Mouse (Mus musculus): ENCODE results near the gene Smarce1. TPM values are rescaled to one million over a fixed set of nuclear protein-coding genes. Genes with fewer than 3 reads are reported as not detected.

The Smarce1 gene
- polyA plus RNA-seq, 1 experiment from 2014 or later: 96.0 TPM

DNA sequence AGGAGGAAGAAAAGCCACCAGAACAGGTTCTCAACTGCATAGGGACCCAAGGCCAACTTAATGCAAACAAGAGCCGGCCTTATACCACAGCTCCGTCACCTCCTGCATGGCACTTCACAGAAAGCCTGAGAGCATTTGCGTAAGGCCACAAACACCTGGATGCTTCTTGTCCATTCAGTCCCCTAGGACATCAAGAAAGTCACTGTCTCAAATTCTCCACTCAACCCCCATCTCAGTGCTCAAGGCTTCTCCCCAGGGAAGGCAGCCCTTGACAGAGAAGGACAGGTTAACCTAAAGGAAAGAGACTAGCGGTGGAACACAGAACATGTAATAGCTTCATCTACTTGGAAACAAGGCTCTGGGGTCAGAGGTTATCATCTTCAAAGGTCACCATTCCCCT, 43.5 kb downstream of the Smarce1 start:
- Histone ChIP-seq H3K36me3 (no peaks in the 10 kb centered on the region), H3K27me3 (0 out of 2 replicates have a peak, but pooled peaks cover 3% of the 10 kb centered on the region), H3K4me1 (replicated peaks) (no peaks in the 10 kb centered on the region; the same call in 1 of the 2 replicates), H3K27ac (no peak overlapping the region), H3K9me3 (replicated peaks) (no peaks in the 10 kb centered on the region), H3K9ac (no peak overlapping the region), H3K4me2 (no peak overlapping the region), H3K4me3 (replicated peaks) (no peak overlapping the region)
- no peak for ATAC-seq (ENCODE audit: low read depth)
- DNase-seq: no peak
- WGBS (ENCODE audit: insufficient replicate concordance): 72% methylated on average over 4 of the region's 4 CpGs

DNA sequence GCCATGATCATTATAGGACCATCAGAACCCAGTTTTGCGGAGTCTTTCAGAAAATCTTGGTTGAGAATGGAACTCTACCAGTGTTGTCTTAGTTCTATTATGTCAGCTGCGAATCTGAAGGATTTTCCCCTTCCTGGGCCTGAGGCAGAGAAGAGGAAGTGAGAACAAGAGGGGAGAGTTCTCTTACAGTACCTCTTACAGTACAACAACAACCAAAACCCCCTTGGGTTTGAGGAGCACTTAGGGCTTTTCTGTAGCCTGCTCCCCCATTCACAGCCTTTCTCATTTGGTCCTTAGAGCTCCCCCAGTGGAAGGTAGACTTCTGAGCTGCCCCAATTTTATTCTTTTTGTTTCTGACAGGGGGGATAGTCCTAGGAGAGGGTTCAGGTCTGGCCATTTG, 44.0 kb downstream of the Smarce1 start:
- Histone ChIP-seq H3K4me1 (replicated peaks) (no peaks in the 10 kb centered on the region; the same call in 1 of the 2 replicates), H3K4me2 (no peak overlapping the region), H3K27me3 (0 out of 2 replicates have a peak, but pooled peaks cover 3% of the 10 kb centered on the region), H3K4me3 (replicated peaks) (no peak overlapping the region), H3K36me3 (no peaks in the 10 kb centered on the region), H3K27ac (no peak overlapping the region), H3K9ac (no peak overlapping the region), H3K9me3 (replicated peaks) (no peaks in the 10 kb centered on the region)
- WGBS (ENCODE audit: insufficient replicate concordance): 54% methylated on average over 2 of the region's 2 CpGs
- ATAC-seq (ENCODE audit: low read depth) (no peak), DNase-seq (no peak)

DNA sequence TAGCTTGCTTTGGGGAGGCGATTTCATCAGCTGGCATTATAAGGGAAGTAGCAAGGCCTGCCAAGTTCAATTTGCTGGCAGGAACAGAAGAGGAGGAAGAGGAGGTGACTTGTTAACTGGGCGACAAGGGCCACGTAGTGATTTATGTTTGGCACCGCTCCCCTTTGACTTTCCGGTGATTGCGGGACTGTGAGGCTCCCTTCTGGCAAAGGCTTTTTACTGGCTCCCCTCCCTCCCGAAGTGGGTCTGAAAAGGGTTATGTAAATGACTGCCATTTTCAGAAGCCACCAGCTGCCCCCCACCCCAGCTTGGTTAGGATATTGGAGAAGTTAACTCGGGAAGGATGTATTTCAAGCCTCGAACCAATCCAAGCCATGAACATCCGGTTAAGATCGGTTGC, 48.2 kb downstream of the Smarce1 start:
- no peak for DNase-seq
- no peak overlapping the region for H3K27ac ChIP-seq
- WGBS (ENCODE audit: insufficient replicate concordance): 47% methylated on average over 11 of the region's 11 CpGs

DNA sequence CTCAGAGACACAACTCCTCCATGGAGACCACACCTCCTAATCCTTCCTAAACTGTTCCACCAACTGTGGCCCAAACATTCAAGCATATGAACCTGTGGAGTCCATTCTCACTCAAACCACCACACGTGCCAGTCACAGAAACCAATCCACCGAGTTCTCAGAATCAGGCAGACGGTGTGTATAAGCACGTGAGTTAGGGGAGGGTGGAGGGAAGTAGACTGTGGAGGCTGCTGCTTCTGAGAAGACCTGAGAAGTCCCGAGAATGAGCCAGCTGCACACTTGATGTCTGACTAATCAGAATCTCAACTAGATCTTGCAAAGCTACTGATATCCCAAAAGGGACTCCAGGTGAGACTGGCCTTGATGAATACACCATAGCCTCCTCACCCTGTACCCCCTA, 50.7 kb downstream of the Smarce1 start:
- no peaks in the 10 kb centered on the region for H3K27me3 ChIP-seq
- H3K4me1 ChIP-seq (replicated peaks): peaks cover 5% of the 10 kb centered on the region; the same call in 1 of the 2 replicates
- no peaks in the 10 kb centered on the region for H3K9me3 ChIP-seq (replicated peaks)
- no peak overlapping the region for H3K9ac ChIP-seq
- WGBS (ENCODE audit: insufficient replicate concordance): 61% methylated on average over 5 of the region's 5 CpGs
- DNase-seq (no peak), ATAC-seq (ENCODE audit: low read depth) (no peak)
- H3K4me2 ChIP-seq: no peak overlapping the region
- H3K27ac ChIP-seq: no peak overlapping the region
- H3K36me3 ChIP-seq: no peaks in the 10 kb centered on the region
- H3K4me3 ChIP-seq (replicated peaks): no peak overlapping the region

More for the DNA sequence above, 48.2 kb downstream of the Smarce1 start:
- no peaks in the 10 kb centered on the region for H3K27me3 ChIP-seq
- no peaks in the 10 kb centered on the region for H3K36me3 ChIP-seq
- H3K4me2 ChIP-seq: no peak overlapping the region
- no peaks in the 10 kb centered on the region for H3K9me3 ChIP-seq (replicated peaks)
- peaks cover under 1% of the 10 kb centered on the region; the same call in 1 of the 2 replicates for H3K4me1 ChIP-seq (replicated peaks)
- no peak overlapping the region for H3K4me3 ChIP-seq (replicated peaks)
- no peak for ATAC-seq (ENCODE audit: low read depth)
- no peak overlapping the region for H3K9ac ChIP-seq

DNA sequence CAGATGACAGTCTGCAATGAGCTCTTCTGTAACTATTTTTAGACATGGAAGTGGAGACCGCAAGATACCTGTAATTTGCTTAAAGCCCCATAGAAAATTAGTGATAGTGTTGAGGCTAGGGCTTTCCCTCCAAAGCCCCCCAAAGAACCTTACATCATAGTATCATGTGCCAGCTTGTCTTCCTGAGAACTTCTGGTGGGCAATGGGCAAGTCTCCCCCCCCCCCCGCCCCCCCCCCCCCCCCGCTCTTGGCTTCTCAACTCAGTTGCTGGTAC, 53.0 kb downstream of the Smarce1 start:
- Histone ChIP-seq H3K27ac (no peak overlapping the region), H3K36me3 (no peaks in the 10 kb centered on the region), H3K4me3 (replicated peaks) (no peak overlapping the region), H3K9me3 (replicated peaks) (no peaks in the 10 kb centered on the region), H3K4me2 (no peak overlapping the region), H3K27me3 (no peaks in the 10 kb centered on the region), H3K4me1 (replicated peaks) (peaks cover 5% of the 10 kb centered on the region; the same call in 1 of the 2 replicates), H3K9ac (no peak overlapping the region)
- ATAC-seq (ENCODE audit: low read depth) (no peak), DNase-seq (no peak)
- WGBS (ENCODE audit: insufficient replicate concordance): 76% methylated on average over 1 of the region's 3 CpGs

DNA sequence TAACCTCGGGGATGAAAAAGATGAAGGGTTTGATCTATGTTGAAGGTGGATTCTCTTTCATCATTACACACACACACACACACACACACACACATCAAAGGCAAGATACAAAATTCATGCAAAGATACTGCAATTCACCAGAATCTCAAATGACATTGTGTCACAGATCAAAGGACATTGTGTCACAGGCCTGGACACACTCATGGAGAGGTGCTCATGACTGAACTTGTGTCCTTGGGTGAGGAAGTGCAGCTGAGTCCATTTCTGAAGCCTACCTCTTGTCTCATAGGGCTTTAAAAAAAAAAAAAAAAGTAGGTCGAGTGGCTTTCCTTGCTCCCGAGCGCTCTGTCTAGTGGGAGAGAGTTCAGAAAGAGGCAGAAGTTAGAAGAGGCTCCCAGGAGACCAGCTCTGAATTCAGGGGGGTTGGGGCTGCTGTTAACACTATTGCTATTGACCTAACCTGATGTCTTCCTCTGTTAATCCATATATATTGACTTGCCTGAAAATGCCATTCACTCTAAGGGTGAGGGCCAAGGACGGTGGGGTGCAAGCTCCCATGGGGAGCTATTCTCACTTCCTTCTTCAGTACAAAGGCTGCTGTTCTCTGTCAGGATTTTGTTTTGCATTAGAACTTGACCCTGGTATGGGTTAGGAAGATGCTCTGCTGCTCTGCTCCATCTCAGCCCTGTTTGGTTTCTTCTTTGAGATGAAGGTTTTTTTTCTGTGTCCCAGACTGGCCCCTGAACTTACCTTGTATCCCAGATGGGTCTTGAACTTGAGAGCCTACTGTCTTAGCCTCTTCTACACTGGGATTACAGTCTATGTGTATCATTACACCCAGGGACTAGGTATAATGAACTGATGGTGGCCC, 53.5 kb downstream of the Smarce1 start:
- ATAC-seq (ENCODE audit: low read depth) (no peak), DNase-seq (no peak)
- 52% methylated on average over 5 of the region's 5 CpGs for WGBS (ENCODE audit: insufficient replicate concordance)
- H3K9ac ChIP-seq: no peak overlapping the region
- H3K4me1 ChIP-seq (replicated peaks): peaks cover 5% of the 10 kb centered on the region; the same call in 1 of the 2 replicates
- H3K36me3 ChIP-seq: no peaks in the 10 kb centered on the region
- no peaks in the 10 kb centered on the region for H3K9me3 ChIP-seq (replicated peaks)
- no peak overlapping the region for H3K4me3 ChIP-seq (replicated peaks)
- no peaks in the 10 kb centered on the region for H3K27me3 ChIP-seq
- no peak overlapping the region for H3K27ac ChIP-seq
- no peak overlapping the region for H3K4me2 ChIP-seq

DNA sequence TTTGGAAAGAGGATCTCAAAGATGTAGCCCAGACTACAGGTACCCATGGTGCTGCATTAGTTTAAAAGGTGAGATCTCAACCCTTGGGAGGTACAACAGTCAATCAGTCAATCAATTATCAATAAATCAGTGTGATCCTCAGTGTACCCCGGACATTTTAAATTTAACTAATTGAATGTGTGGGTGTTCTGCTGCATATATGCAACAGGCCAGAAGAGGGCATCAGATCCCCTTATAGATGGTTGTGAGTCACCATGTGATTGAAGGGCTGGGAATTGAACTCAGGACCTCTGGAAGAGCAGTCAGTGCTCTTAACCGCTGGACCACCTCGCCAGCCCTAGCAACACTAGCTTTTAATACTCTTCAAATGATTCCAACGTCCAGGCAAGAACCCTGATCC, 58.8 kb downstream of the Smarce1 start:
- no peak for ATAC-seq (ENCODE audit: low read depth)
- no peak overlapping the region for H3K4me2 ChIP-seq
- H3K27ac ChIP-seq: no peak overlapping the region
- 63% methylated on average over 4 of the region's 4 CpGs for WGBS (ENCODE audit: insufficient replicate concordance)
- no peak overlapping the region for H3K9ac ChIP-seq
- no peaks in the 10 kb centered on the region for H3K36me3 ChIP-seq
- DNase-seq: no peak
- H3K4me1 ChIP-seq (replicated peaks): no peaks in the 10 kb centered on the region
- no peaks in the 10 kb centered on the region for H3K9me3 ChIP-seq (replicated peaks)
- H3K4me3 ChIP-seq (replicated peaks): no peak overlapping the region
- H3K27me3 ChIP-seq: no peaks in the 10 kb centered on the region

DNA sequence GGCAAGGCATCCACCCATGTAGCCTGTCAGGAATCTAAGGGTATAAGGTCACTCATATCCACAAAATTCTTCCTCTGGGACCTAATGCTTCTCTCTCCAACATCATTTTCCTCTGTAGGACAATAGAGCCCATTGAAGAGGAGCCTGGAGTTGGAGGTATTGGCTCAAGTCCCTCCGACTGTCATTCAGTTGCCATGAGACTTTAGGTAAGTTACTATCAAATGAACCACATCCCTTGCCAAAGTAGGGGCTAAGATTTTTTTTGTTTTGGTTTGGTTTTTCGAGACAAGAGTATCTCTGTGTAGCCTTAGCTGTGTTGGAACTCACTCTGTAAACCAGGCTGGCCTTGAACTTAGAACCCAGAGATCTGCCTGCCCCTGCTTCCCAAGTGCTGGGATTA, 59.4 kb downstream of the Smarce1 start:
- H3K9ac ChIP-seq: no peak overlapping the region
- ATAC-seq (ENCODE audit: low read depth): no peak
- H3K4me3 ChIP-seq (replicated peaks): no peak overlapping the region
- 42% methylated on average over 2 of the region's 2 CpGs for WGBS (ENCODE audit: insufficient replicate concordance)
- H3K36me3 ChIP-seq: no peaks in the 10 kb centered on the region
- H3K9me3 ChIP-seq (replicated peaks): no peaks in the 10 kb centered on the region
- no peak for DNase-seq
- H3K4me1 ChIP-seq (replicated peaks): no peaks in the 10 kb centered on the region
- no peak overlapping the region for H3K4me2 ChIP-seq
- no peak overlapping the region for H3K27ac ChIP-seq
- no peaks in the 10 kb centered on the region for H3K27me3 ChIP-seq

DNA sequence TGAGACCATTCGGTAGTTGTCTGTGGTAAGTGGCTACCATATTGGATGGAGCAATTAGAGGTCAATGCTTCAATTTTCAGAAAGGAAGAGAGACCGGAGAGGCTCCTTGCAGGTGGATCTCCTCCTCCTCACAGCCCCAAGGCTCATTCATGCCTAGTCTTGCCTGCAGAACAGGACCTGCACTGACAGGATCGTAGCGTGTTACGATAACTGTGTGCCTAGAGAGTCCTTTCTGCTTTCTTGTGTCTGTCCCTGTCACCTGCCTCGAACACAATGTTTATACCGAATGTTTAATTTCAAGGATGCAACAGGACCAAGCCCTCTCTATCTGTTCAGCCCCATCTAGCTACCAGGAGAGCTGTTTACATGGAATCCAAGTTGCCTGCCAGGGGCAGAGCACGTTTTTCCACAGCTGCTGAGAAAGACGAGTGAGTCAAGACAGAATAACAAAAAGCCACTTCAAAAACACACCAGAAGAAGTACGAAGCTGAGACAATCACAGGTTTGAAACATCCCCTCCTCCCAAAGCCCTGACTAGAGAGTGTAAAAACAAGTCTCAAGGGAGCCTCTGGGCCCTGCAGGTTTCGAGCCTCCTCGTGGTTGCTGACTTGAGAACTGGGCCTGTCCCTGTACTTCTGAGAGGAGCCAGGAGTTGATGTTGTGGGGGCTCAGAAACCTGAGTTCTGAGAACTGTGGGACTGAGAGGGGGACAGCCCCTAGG, 60.1 kb downstream of the Smarce1 start:
- Histone ChIP-seq H3K9ac (no peak overlapping the region), H3K9me3 (replicated peaks) (no peaks in the 10 kb centered on the region), H3K4me3 (replicated peaks) (no peak overlapping the region), H3K4me2 (no peak overlapping the region), H3K4me1 (replicated peaks) (no peaks in the 10 kb centered on the region), H3K36me3 (no peaks in the 10 kb centered on the region), H3K27ac (no peak overlapping the region), H3K27me3 (no peaks in the 10 kb centered on the region)
- 63% methylated on average over 12 of the region's 12 CpGs for WGBS (ENCODE audit: insufficient replicate concordance)
- ATAC-seq (ENCODE audit: low read depth): no peak
- no peak for DNase-seq

DNA sequence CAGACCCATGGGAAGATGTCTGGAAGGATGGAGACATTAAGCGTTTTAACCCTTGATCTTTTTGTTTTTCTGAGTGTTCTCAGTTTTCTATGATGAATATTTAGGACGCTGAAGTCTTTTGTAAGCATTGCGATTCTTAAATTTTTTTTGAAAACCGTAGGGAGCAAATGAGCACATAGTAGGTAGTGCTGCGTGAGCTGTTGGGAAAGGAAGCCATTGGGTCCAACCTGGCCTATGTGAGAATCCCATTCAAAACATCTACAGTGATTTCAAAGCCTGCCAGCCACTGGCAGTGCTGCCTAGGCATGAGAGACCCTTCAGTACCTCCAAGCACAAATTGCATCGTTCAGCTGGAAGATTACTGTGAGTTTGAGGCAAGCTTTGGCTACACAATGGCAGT, 60.8 kb downstream of the Smarce1 start:
- DNase-seq (no peak), ATAC-seq (ENCODE audit: low read depth) (no peak)
- Histone ChIP-seq H3K36me3 (no peaks in the 10 kb centered on the region), H3K9me3 (replicated peaks) (no peaks in the 10 kb centered on the region), H3K4me2 (no peak overlapping the region), H3K4me3 (replicated peaks) (no peak overlapping the region), H3K27me3 (no peaks in the 10 kb centered on the region), H3K9ac (no peak overlapping the region), H3K4me1 (replicated peaks) (no peaks in the 10 kb centered on the region), H3K27ac (no peak overlapping the region)
- 67% methylated on average over 6 of the region's 6 CpGs for WGBS (ENCODE audit: insufficient replicate concordance)

DNA sequence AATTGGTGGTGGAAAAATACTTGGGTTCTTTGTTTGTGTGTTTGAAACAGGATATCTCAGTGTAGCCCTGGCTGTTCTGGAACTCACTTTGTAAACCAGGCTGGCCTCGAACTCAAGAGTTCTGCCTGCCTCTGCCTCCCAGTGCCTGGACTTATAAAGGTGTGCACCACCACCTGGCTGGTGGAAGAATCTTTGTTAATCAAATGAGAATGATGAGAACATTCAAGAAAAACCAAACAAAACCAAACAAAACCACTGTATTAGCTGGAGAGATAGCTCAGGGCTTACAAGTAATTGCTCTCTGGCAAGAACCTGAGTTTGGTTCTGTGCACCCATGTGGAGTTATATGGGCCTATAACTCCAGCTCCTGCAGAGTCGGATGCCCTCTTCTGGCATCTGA, 61.4 kb downstream of the Smarce1 start:
- no peak overlapping the region for H3K4me3 ChIP-seq (replicated peaks)
- no peaks in the 10 kb centered on the region for H3K4me1 ChIP-seq (replicated peaks)
- DNase-seq (no peak), ATAC-seq (ENCODE audit: low read depth) (no peak)
- no peak overlapping the region for H3K9ac ChIP-seq
- no peak overlapping the region for H3K27ac ChIP-seq
- no peaks in the 10 kb centered on the region for H3K9me3 ChIP-seq (replicated peaks)
- 55% methylated on average over 2 of the region's 2 CpGs for WGBS (ENCODE audit: insufficient replicate concordance)
- H3K27me3 ChIP-seq: no peaks in the 10 kb centered on the region
- H3K4me2 ChIP-seq: no peak overlapping the region
- no peaks in the 10 kb centered on the region for H3K36me3 ChIP-seq

All from liver, embryonic 13.5 days (tissue).